Mouse (Mus musculus) left cerebral cortex, postnatal 36 days (tissue): Measurements from ENCODE around the gene A4galt. TPM values are rescaled to one million over a fixed set of nuclear protein-coding genes. Genes with fewer than 3 reads are reported as not detected.

Experiments used
- DNase-seq, 2 experiments: peaks; one replicate each; pipeline ENCODE4 v3.0.0; 2021 to 2022; ENCODE audit warnings: low spot score in 2 of 2, mixed read lengths in 1 of 2
- intact Hi-C: fragments of 180-260 bp; cut with DNase I; formaldehyde crosslinking; loops from one replicate; pipeline ENCODE4 v1.15.1; 2025
- total RNA-seq, 2 experiments: library from RNA; stranded (reverse); gene quantifications; 2 replicates each; pipeline ENCODE4 v1.2.3; 2021

A4galt gene
- total RNA-seq, 2 experiments from 2014 or later: 3.4 to 4.1 TPM

DNA sequence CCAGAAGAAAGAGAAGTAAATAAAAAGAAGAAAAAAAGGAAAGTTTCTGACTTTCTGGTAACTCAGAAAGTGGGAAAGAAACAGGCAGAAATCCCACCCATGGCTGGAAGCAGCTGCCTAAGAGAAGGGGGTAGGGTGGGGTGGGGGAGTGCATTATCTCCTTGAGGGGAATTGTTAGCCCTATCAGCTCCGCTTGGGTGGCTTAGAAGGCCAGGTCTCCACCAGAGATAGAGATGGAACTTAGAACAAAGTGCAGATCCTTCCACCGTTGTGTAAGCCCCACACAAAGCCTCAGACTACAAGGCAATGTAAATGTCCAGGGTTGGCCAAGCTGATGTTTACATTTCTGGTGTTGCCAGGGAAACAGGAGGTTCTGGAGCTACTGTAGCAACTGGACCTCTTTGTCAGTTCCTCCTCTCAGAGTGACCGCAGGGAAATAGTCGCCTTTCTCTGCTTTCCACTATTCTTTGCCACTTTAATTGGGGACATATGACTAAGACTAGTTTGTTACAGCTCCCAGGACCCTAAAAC lies 69.7 kb downstream of the A4galt start:
- DNase-seq: no peak
- intact Hi-C loops: no loop called here

DNA sequence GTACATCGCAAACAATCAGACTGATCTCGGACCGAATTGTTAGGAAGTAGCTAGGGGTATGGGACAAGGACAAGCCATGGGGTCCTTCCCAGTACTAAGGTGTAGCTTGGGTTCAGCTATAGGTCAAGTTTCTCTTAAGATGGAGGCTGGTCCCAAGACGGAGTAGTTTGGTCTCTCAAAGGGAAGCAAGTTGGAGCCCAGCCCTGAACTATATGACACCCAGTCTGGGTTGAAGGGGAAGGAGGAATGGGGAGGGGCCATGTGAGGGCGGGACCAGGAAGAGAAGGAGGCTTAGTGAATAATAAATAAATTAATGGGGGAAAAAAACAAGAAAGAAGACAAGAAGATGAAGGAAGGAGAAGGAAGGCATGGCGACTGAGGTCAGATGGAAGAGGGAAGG lies 71.6 kb downstream of the A4galt start:
- no peak for DNase-seq
- intact Hi-C loops: no loop called here

Other genes starting within 250 kb of the A4galt start
- gene Nfam1, start 218.5 kb downstream of the A4galt start, total RNA-seq: 1 to 10 TPM; 2.6 to 3.1 TPM
- 10 to 100 TPM in 1 of 2 experiments, 1 to 10 TPM in 1; 9.3 to 12.3 TPM for gene Serhl, start 162.3 kb downstream of the A4galt start, total RNA-seq
- gene Rrp7a, start 129.0 kb downstream of the A4galt start, total RNA-seq: 100 to 1,000 TPM; 148 to 158 TPM
- 10 to 100 TPM; 84.5 to 87.4 TPM for gene Poldip3, start 102.4 kb downstream of the A4galt start, total RNA-seq
- 10 to 100 TPM; 59.1 to 62.8 TPM for gene Cyb5r3, start 79.2 kb downstream of the A4galt start, total RNA-seq
- gene Arfgap3, start 98.5 kb upstream of the A4galt start, total RNA-seq: 10 to 100 TPM; 18.9 to 22.3 TPM
- gene Pacsin2, start 212.8 kb upstream of the A4galt start, total RNA-seq: 100 to 1,000 TPM in 1 of 2 experiments, 10 to 100 TPM in 1; 88.9 to 102 TPM